Mouse (Mus musculus) inflammation-experienced regulatory T-cells (primary cell): ENCODE measurements around the gene Olfr11. TPM values are rescaled to one million over a fixed set of nuclear protein-coding genes. Genes with fewer than 3 reads are reported as not detected.

Experiments used
- polyA plus RNA-seq, 2 experiments: library from polyadenylated mRNA; unstranded; fragments of 100-300 nt; shearing (Covaris generic); gene quantifications; one replicate each; pipeline ENCODE4 v1.2.1; 2017

Olfr11 gene
- not detected for polyA plus RNA-seq

DNA sequence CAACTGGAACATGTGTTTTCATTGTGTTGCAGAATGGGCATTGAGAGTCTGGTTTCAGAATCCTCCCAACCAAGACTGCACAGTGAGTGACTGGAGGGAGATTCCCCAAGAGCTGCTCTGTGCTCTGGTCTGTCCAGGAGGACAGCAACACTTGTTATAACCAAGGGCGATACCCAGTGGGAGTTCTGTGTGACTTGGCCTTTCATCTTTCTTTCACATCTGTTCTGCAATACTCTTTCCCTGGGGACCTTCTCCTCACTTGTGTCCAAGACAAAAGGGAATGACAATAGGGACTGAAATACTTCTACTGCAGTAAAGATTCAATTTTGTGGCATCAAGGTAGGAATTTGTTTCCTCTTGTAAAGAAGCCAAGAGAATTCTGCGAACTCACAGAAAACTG lies at the start of gene Olfr11:
TSS of gene Olfr11 (minus strand) at position 101 of the 400 bp plus-strand sequence.

DNA sequence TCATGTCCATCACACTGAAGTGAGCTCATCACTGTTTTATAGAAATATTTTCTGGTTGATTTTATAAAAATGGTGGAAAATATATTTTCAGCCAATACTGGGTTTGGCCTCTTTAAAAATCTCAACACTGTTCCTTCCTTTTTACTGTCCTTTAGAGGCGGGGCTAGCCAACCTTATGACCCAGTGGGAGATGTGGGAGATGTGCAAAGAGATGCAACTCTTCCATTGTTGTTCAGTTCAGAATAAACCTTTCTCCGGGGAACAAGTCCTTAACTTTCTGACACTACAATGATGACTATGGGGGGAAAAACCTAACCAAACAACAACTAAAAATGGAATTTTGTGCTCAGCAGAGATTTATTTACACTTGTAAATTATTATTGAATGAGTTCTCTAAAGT lies 35.0 kb upstream of the Olfr11 start, which contains the start of gene Olfr1360:
TSS of gene Olfr1360 (minus strand) at position 101 of the 400 bp plus-strand sequence.

DNA sequence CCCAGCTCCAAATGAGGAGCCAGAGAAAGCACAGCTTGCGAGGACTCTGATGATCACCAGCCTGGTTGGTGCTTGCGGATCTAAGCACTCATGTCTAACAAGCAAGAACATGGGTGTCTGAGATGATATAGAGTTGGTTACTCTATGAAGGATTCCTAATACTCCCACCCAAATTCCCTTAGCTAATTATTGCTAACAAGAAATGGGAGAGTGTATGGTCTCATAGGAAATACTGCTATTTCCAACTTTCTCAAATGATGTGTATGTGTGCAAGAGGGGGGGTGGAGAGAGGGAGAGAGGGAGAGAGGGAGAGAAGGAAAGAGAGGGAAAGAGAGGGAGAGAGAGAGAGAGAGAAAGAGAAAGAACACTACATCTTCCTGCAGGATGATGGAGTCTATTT lies 21.0 kb upstream of the Olfr11 start, which contains the start of gene Olfr1361:
TSS of gene Olfr1361 (minus strand) at position 101 of the 400 bp plus-strand sequence.

DNA sequence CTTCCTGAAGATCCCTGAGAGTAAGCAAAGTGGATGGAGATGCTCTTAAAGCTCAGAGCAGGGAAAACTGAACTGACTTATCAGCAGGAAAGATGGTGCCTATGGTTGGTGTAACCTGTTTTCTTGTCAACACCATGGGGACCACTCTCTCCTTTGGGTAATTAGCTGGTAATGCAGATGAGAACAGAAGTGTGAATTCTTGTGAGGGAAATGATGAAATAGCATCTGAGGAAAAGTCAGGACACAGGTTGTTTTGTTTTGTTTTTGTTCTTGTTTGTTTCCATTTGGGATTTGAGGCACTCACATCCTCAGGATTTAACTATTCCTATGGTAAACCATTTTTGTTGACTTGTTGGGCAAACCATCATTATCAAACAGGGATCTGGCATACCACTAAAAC lies 28.4 kb downstream of the Olfr11 start, which contains the start of gene Olfr1362:
TSS of gene Olfr1362 (minus strand) at position 101 of the 400 bp plus-strand sequence.

Other genes starting within 250 kb of the Olfr11 start
- gene Zkscan3, start 239.8 kb downstream of the Olfr11 start, polyA plus RNA-seq, result 10 to 100 TPM; 57.4 to 65.7 TPM
- under 1 TPM; 0.23 to 0.53 TPM for gene Pgbd1, start 201.5 kb downstream of the Olfr11 start, polyA plus RNA-seq
- gene Zscan26, start 188.8 kb downstream of the Olfr11 start, polyA plus RNA-seq, result 1 to 10 TPM; 7.6 to 7.7 TPM
- gene Nkapl, start 174.0 kb downstream of the Olfr11 start, polyA plus RNA-seq, result under 1 TPM; 0.11 to 0.44 TPM
- not detected for gene Zkscan4, start 163.6 kb downstream of the Olfr11 start, polyA plus RNA-seq
- not detected for gene Gm10065, start 163.1 kb downstream of the Olfr11 start, polyA plus RNA-seq
- under 1 TPM; 0.08 to 0.54 TPM for gene AK157302, start 147.3 kb downstream of the Olfr11 start, polyA plus RNA-seq
- 10 to 100 TPM; 10.6 to 16.4 TPM for gene Gm11273, start 141.1 kb downstream of the Olfr11 start, polyA plus RNA-seq
- gene Zkscan8, start 111.4 kb downstream of the Olfr11 start, polyA plus RNA-seq, result 10 to 100 TPM in 1 of 2 experiments, 1 to 10 TPM in 1; 7.6 to 12.8 TPM
- gene Olfr1366, start 99.7 kb downstream of the Olfr11 start, polyA plus RNA-seq, result not detected
- gene Olfr1535, start 82.6 kb downstream of the Olfr11 start, polyA plus RNA-seq, result 1 to 10 TPM in 1 of 2 experiments, under 1 TPM in 1; 0.95 to 2.1 TPM
- gene Olfr1364, start 60.8 kb downstream of the Olfr11 start, polyA plus RNA-seq, result not detected
- not detected for gene Olfr1362, start 28.5 kb downstream of the Olfr11 start, polyA plus RNA-seq
- under 1 TPM in 1 of 2 experiments, not detected in 1; 0.60 TPM for gene Olfr1361, start 20.9 kb upstream of the Olfr11 start, polyA plus RNA-seq
- under 1 TPM in 1 of 2 experiments, not detected in 1; 0.21 TPM for gene Olfr1360, start 34.9 kb upstream of the Olfr11 start, polyA plus RNA-seq
- under 1 TPM in 1 of 2 experiments, not detected in 1; 0.71 TPM for gene Olfr1359, start 55.6 kb upstream of the Olfr11 start, polyA plus RNA-seq
- gene Hist1h2bl, start 73.6 kb upstream of the Olfr11 start, polyA plus RNA-seq, result 1 to 10 TPM in 1 of 2 experiments, not detected in 1; 1.4 TPM
- gene Hist1h2ai, start 73.9 kb upstream of the Olfr11 start, polyA plus RNA-seq, result 10 to 100 TPM; 14.1 to 15.1 TPM
- gene Hist1h3h, start 75.1 kb upstream of the Olfr11 start, polyA plus RNA-seq, result 1 to 10 TPM; 1.7 to 2.2 TPM
- gene Hist1h2bm, start 79.5 kb upstream of the Olfr11 start, polyA plus RNA-seq, result not detected
- under 1 TPM in 1 of 2 experiments, not detected in 1; 0.34 TPM for gene Hist1h4j, start 92.5 kb upstream of the Olfr11 start, polyA plus RNA-seq
- gene Hist1h4k, start 108.0 kb upstream of the Olfr11 start, polyA plus RNA-seq, result 10 to 100 TPM in 1 of 2 experiments, 1 to 10 TPM in 1; 4.7 to 30.8 TPM
- 1 to 10 TPM; 2.4 to 8.2 TPM for gene Hist1h2ak, start 111.3 kb upstream of the Olfr11 start, polyA plus RNA-seq
- gene Hist1h2bn, start 111.6 kb upstream of the Olfr11 start, polyA plus RNA-seq, result 1 to 10 TPM; 3.2 to 5.7 TPM
- 1 to 10 TPM; 2.0 to 3.3 TPM for gene Hist1h1b, start 138.1 kb upstream of the Olfr11 start, polyA plus RNA-seq
- gene Hist1h3i, start 140.9 kb upstream of the Olfr11 start, polyA plus RNA-seq, result 1 to 10 TPM in 1 of 2 experiments, not detected in 1; 1.5 TPM
- gene Hist1h2an, start 144.7 kb upstream of the Olfr11 start, polyA plus RNA-seq, result 1 to 10 TPM; 2.5 to 3.2 TPM
- gene Hist1h2bp, start 144.9 kb upstream of the Olfr11 start, polyA plus RNA-seq, result 1 to 10 TPM in 1 of 2 experiments, not detected in 1; 1.6 TPM
- 10 to 100 TPM in 1 of 2 experiments, 1 to 10 TPM in 1; 7.5 to 13.4 TPM for gene Hist1h2bq, start 167.7 kb upstream of the Olfr11 start, polyA plus RNA-seq
- gene Hist1h2ao, start 167.9 kb upstream of the Olfr11 start, polyA plus RNA-seq, result not detected
- 10 to 100 TPM; 42.5 to 43.7 TPM for gene Hist1h4m, start 169.2 kb upstream of the Olfr11 start, polyA plus RNA-seq
- gene Hist1h4n, start 189.7 kb upstream of the Olfr11 start, polyA plus RNA-seq, result 10 to 100 TPM; 22.4 to 34.7 TPM
- 100 to 1,000 TPM; 128 to 153 TPM for gene Hist1h2ap, start 191.0 kb upstream of the Olfr11 start, polyA plus RNA-seq
- 10 to 100 TPM in 1 of 2 experiments, 1 to 10 TPM in 1; 7.3 to 14.5 TPM for gene Hist1h2br, start 191.2 kb upstream of the Olfr11 start, polyA plus RNA-seq